Mouse (Mus musculus) stomach, postnatal 0 days (tissue): Measurements from ENCODE around the gene Cc2d2a. TPM values are rescaled to one million over a fixed set of nuclear protein-coding genes. Genes with fewer than 3 reads are reported as not detected.

ENCODE experiments used
- ATAC-seq: fragments of 200-750 bp; cut with Nextera tagmentation; 2 replicates; pipeline ENCODE4 v1.8.0; 2017; ENCODE audit not compliant: low FRiP score, low TSS enrichment
- DNase-seq: peaks from one replicate; pipeline ENCODE4 v3.0.0-alpha.2; 2016; ENCODE audit warnings: low spot score
- H3K27ac ChIP-seq: fragments of 300-500 bp; sonication (generic); replicated peaks from 2 replicates; pipeline ENCODE4 v1.5.1; 2014; ENCODE audit warnings: mild to moderate bottlenecking, control low read depth
- H3K27me3 ChIP-seq: fragments of 300-500 bp; sonication (generic); 2 replicates; pipeline ENCODE4 v1.6.1; 2014; ENCODE audit warnings: low read length; ENCODE audit not compliant: control insufficient read depth, insufficient read depth
- H3K36me3 ChIP-seq: fragments of 300-500 bp; sonication (generic); 2 replicates; pipeline ENCODE4 v1.6.1; 2014; ENCODE audit warnings: low read length, mixed read lengths; ENCODE audit not compliant: control insufficient read depth, insufficient read depth
- H3K4me1 ChIP-seq: fragments of 300-500 bp; sonication (generic); replicated peaks from 2 replicates; pipeline ENCODE4 v1.6.1; 2014; ENCODE audit warnings: antibody characterized with exemption; ENCODE audit not compliant: control insufficient read depth, insufficient read depth
- H3K4me2 ChIP-seq: fragments of 300-500 bp; sonication (generic); replicated peaks from 2 replicates; pipeline ENCODE4 v1.6.1; 2014; ENCODE audit warnings: low read depth, mild to moderate bottlenecking, control low read depth, moderate library complexity
- H3K4me3 ChIP-seq: fragments of 300-500 bp; sonication (generic); 2 replicates; pipeline ENCODE4 v1.5.1; 2014; ENCODE audit warnings: low read depth, low read length, control low read depth
- H3K9ac ChIP-seq: fragments of 300-500 bp; sonication (generic); 2 replicates; pipeline ENCODE4 v1.6.1; 2014; ENCODE audit warnings: mild to moderate bottlenecking, low read length, control low read depth, mixed read lengths
- H3K9me3 ChIP-seq: fragments of 300-500 bp; sonication (generic); 2 replicates; pipeline ENCODE4 v1.6.1; 2016; ENCODE audit warnings: low read length; ENCODE audit not compliant: control insufficient read depth
- CTCF ChIP-seq: IDR thresholded peaks from 2 replicates; pipeline ENCODE4 v1.5.1; 2016; ENCODE audit warnings: antibody characterized with exemption, low read depth, mild to moderate bottlenecking, moderate library complexity
- EP300 ChIP-seq: optimal IDR thresholded peaks from 2 replicates; pipeline ENCODE3; 2016; ENCODE audit warnings: antibody characterized with exemption
- WGBS: fragments of 180-500 bp; shearing (Covaris S2); extraction: QIAGEN DNeasy Blood & Tissue Kit; methylation state at CpG from one replicate; pipeline ENCODE4 v1.1.7; 2014; 5-methylcytosine and 5-hydroxymethylcytosine counted together
- polyA plus RNA-seq: library from polyadenylated mRNA; unstranded; fragments of >200 nt; fragmentation: Nextera tagmentation; extraction: Ambion mirVana; gene quantifications from 2 replicates; pipeline ENCODE4 v1.2.1, GENCODE M21; 2015

Gene Cc2d2a
- 4.7 and 5.5 TPM in 2 replicates for polyA plus RNA-seq

GRCm38 (mm10) chr5:43661997-43662961, at the start of gene Cc2d2a:
Gene Cc2d2a, plus strand, starts transcription at chr5:43662346.
- TF ChIP-seq CTCF (no peak; the same call in 1 of the 2 replicates), EP300 (no peak)
- Histone ChIP-seq H3K9me3 (no peaks in the 10 kb centered on the region), H3K27ac (peak within 1 kb of the TSS; percentile 93), H3K9ac (peak within 1 kb of the TSS; percentile 61), H3K36me3 (no peaks in the 10 kb centered on the region), H3K27me3 (no peaks in the 10 kb centered on the region), H3K4me3 (peak within 1 kb of the TSS; percentile 50), H3K4me2 (peak within 1 kb of the TSS; percentile 63), H3K4me1 (no peaks in the 10 kb centered on the region; the same call in 1 of the 2 replicates)
- ATAC-seq (peak; percentile 70), DNase-seq (peak; percentile 47)
- WGBS: 3% methylated on average over 19 of the region's 19 CpGs

DNA sequence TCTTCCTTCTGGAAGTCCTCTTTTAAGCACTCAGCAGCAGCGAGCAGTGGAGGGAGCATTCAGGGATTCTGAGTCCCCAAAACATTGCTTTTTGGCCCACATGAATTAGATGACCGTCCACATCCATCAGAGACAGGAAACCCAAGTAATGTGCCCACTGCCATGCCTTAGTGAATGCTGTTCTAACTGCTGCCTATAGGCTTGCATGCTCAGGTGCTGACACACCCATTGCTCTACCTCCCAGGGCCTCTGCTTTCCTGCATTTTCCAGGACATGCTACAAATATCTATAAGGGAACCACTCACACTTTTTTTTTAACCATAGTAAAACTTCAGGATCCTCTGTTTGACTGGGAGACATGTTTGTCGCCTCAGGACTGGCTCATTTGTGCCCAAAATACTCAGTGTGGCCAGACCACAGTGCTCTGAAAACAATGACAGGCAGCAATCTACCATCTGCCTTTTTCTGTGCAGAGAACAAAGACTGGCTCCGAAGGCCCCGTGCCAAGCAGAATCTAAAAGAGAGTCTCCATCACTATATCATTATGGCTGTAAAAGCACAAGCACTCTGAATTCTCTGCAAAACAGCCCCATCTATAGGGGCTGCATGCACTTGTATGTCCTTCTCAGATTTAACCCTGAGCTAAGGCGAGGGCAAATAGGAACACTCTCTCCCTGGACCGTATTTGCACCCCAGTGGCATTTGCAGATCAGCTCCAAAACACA, 40.4 kb upstream of the Cc2d2a start:
- Histone ChIP-seq H3K9me3 (no peaks in the 10 kb centered on the region), H3K4me1 (no peaks in the 10 kb centered on the region), H3K9ac (no peak overlapping the region), H3K27me3 (no peaks in the 10 kb centered on the region), H3K4me3 (no peak overlapping the region), H3K36me3 (no peaks in the 10 kb centered on the region), H3K4me2 (no peak overlapping the region), H3K27ac (no peak overlapping the region)
- TF ChIP-seq EP300 (no peak), CTCF (peak; percentile 54)
- 69% methylated on average over 7 of the region's 7 CpGs for WGBS
- DNase-seq (no peak), ATAC-seq (no peak)

GRCm38 (mm10) chr5:43625407-43625806, 36.7 kb upstream of the Cc2d2a start:
- no peak overlapping the region for H3K9ac ChIP-seq
- no peak overlapping the region for H3K4me3 ChIP-seq
- WGBS: 76% methylated on average over 4 of the region's 4 CpGs
- H3K36me3 ChIP-seq: no peaks in the 10 kb centered on the region
- no peak overlapping the region for H3K27ac ChIP-seq
- no peaks in the 10 kb centered on the region for H3K27me3 ChIP-seq
- no peak overlapping the region for H3K4me2 ChIP-seq
- no peaks in the 10 kb centered on the region for H3K9me3 ChIP-seq
- H3K4me1 ChIP-seq: no peaks in the 10 kb centered on the region
- DNase-seq (no peak), ATAC-seq (no peak)
- no peak for TF ChIP-seq CTCF
- TF ChIP-seq EP300: no peak

DNA sequence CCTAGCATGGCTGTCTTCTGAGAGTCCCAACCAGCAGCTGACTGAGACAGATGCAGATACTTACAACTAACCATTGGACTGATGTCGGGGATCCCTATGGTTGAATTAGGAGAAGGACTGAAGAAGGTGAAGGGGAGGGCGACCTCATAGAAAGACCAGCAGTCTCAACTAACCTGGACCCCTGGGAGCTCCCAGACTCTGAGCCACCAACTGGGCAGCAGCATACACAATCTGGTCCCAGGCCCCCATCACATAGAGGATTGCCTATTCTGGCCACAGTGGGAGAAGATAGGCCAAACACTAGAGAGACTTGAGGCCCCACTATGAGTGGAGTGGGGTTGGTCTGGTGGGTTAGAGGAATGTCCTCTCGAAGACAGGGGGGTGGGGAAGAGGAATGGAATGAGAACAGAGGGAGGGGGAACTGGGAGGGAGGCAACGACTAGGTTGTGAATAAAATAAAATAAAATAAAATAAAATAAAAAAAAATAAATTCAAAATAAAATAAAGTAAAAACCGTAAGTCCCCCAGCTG, 28.0 kb upstream of the Cc2d2a start:
- no peaks in the 10 kb centered on the region for H3K36me3 ChIP-seq
- no peaks in the 10 kb centered on the region for H3K27me3 ChIP-seq
- H3K9ac ChIP-seq: no peak overlapping the region
- no peak for ATAC-seq
- no peaks in the 10 kb centered on the region for H3K4me1 ChIP-seq
- no peak overlapping the region for H3K27ac ChIP-seq
- H3K4me2 ChIP-seq: no peak overlapping the region
- DNase-seq: no peak
- H3K4me3 ChIP-seq: no peak overlapping the region
- WGBS: 80% methylated on average over 5 of the region's 5 CpGs
- TF ChIP-seq CTCF (no peak), EP300 (no peak)
- H3K9me3 ChIP-seq: no peaks in the 10 kb centered on the region

GRCm38 (mm10) chr5:43634602-43635081, 27.5 kb upstream of the Cc2d2a start:
- TF ChIP-seq EP300 (no peak), CTCF (peak; percentile 82)
- Histone ChIP-seq H3K27ac (no peak overlapping the region), H3K9me3 (no peaks in the 10 kb centered on the region), H3K36me3 (no peaks in the 10 kb centered on the region), H3K4me1 (no peaks in the 10 kb centered on the region), H3K27me3 (no peaks in the 10 kb centered on the region), H3K4me3 (no peak overlapping the region), H3K4me2 (no peak overlapping the region), H3K9ac (no peak overlapping the region)
- no peak for ATAC-seq
- no peak for DNase-seq
- 21% methylated on average over 9 of the region's 9 CpGs for WGBS
